Mouse (Mus musculus): ENCODE data around the gene Rptor. TPM values are rescaled to one million over a fixed set of nuclear protein-coding genes. Genes with fewer than 3 reads are reported as not detected.
A peak's percentile ranks its signal among the peaks of the same experiment; 100 is the strongest.

The Rptor gene
- total RNA-seq, 2 experiments from 2014 or later, result 63.9 to 65.0 TPM

GRCm38 (mm10) chr11:119741401-119741800, 138.7 kb downstream of the Rptor start:
- no peak for DNase-seq

GRCm38 (mm10) chr11:119744436-119744835, 141.7 kb downstream of the Rptor start:
- no peak for DNase-seq

GRCm38 (mm10) chr11:119745333-119745732, 142.6 kb downstream of the Rptor start:
- no peak for DNase-seq

GRCm38 (mm10) chr11:119754459-119754858, 151.8 kb downstream of the Rptor start:
- no peak for DNase-seq

GRCm38 (mm10) chr11:119758214-119758613, 155.5 kb downstream of the Rptor start:
- DNase-seq, result no peak

- peak in 1 of 2 experiments; percentile 31 for DNase-seq
Measured at GRCm38 (mm10) chr11:119758705-119759327, 156.1 kb downstream of the Rptor start.

GRCm38 (mm10) chr11:119762911-119763310, 160.2 kb downstream of the Rptor start:
- DNase-seq, result no peak

- DNase-seq, result no peak
Measured at GRCm38 (mm10) chr11:119766023-119766422, 163.3 kb downstream of the Rptor start.

GRCm38 (mm10) chr11:119766782-119767459, 164.2 kb downstream of the Rptor start:
- no peak for DNase-seq

- no peak for DNase-seq
Measured at GRCm38 (mm10) chr11:119767525-119767924, 164.8 kb downstream of the Rptor start.

- no peak for DNase-seq
Measured at GRCm38 (mm10) chr11:119768511-119768910, 165.8 kb downstream of the Rptor start.

- DNase-seq, result no peak
Measured at GRCm38 (mm10) chr11:119769666-119770065, 167.0 kb downstream of the Rptor start.

- no peak for DNase-seq
Measured at GRCm38 (mm10) chr11:119770985-119771384, 168.3 kb downstream of the Rptor start.

GRCm38 (mm10) chr11:119772896-119773295, 170.2 kb downstream of the Rptor start:
- no peak for DNase-seq

- DNase-seq, result no peak
Measured at GRCm38 (mm10) chr11:119775076-119775760, 172.5 kb downstream of the Rptor start.

GRCm38 (mm10) chr11:119777236-119777635, 174.5 kb downstream of the Rptor start:
- DNase-seq, result no peak

GRCm38 (mm10) chr11:119777872-119778271, 175.2 kb downstream of the Rptor start:
- no peak for DNase-seq

- DNase-seq, result no peak
Measured at GRCm38 (mm10) chr11:119780290-119780689, 177.6 kb downstream of the Rptor start.

GRCm38 (mm10) chr11:119781165-119781564, 178.5 kb downstream of the Rptor start:
- no peak for DNase-seq

- no peak for DNase-seq
Measured at GRCm38 (mm10) chr11:119781726-119782125, 179.0 kb downstream of the Rptor start.

- no peak for DNase-seq
Measured at GRCm38 (mm10) chr11:119783653-119784052, 180.9 kb downstream of the Rptor start.

GRCm38 (mm10) chr11:119784672-119785341, 182.1 kb downstream of the Rptor start:
- DNase-seq, result no peak

All from layer of hippocampus, postnatal 36 days (tissue).